Mouse (Mus musculus) kidney, adult 2 months (tissue): ENCODE measurements at regions not wholly inside any gene's neighbourhood (a gene's known extent, or its start where the extent isn't known, plus 50 kb on each side); places are given as distances from the start of the nearest gene placed in this dataset.

Experiments used
- CTCF ChIP-seq: fragments of 200-500 bp; conservative IDR thresholded peaks from 2 replicates; pipeline ENCODE4 v1.5.1; 2011; ENCODE audit warnings: low read depth, mild to moderate bottlenecking, control low read depth, low read length, moderate library complexity, mixed read lengths; ENCODE audit not compliant: insufficient read depth, insufficient read length
- POLR2A ChIP-seq: fragments of 200-500 bp; IDR thresholded peaks from one replicate; pipeline ENCODE4 v1.6.1; 2011; ENCODE audit warnings: low read depth, low read length, control low read depth

DNA sequence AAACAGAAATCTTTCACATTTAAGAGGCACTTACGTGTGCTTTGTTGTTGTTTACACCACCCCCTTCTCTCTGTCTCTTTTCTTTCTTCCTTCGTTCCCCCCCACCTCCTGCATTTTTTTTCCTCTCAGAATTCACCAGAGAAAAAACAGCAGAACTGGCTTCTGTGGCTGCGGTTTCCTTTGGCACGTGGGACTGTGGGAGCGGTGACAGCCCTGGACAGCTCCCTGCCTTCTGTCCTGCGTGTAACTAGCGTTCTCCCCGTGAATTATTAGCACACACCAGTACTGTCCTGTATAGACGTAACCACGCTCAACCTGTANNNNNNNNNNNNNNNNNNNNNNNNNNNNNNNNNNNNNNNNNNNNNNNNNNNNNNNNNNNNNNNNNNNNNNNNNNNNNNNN is 298.4 kb downstream of the Satb1 start:
- TF ChIP-seq POLR2A (no peak), CTCF (no peak)
